16 mouse cellular contexts compared by ENCODE assay signal in genomic region chr8:8871938-8872337, GRCm38 (mm10).
"Had no signal": no experiment of that assay in that cellular context is flagged by ENCODE, and none has a peak within 500 bp of the region (broad histone marks: within the 10 kb centered on the region; RNA-seq: fewer than 3 reads in every experiment).

No protein-coding gene starts in this region.

- H3K9me3 ChIP-seq: neural tube, embryonic 12.5 days; stomach, embryonic 15.5 days had no signal

- H3K36me3 ChIP-seq: midbrain, embryonic 10.5 days; midbrain, embryonic 12.5 days; neural tube, embryonic 12.5 days; stomach, embryonic 15.5 days had no signal

- DNase-seq: lung, adult 18-20 months; lung, embryonic 14.5 days; lung, postnatal 10 days; lung, postnatal 4 days; midbrain, embryonic 14.5 days; right cerebral cortex, postnatal 14 days; thymus, adult 2 months; thymus, postnatal 25 days; thymus, postnatal 4 days had no signal

- H3K4me1 ChIP-seq: stomach, embryonic 15.5 days had no signal

- H3K9ac ChIP-seq: lung, embryonic 14.5 days; midbrain, embryonic 12.5 days; neural tube, embryonic 12.5 days; stomach, embryonic 15.5 days had no signal

- H3K27ac ChIP-seq: midbrain, embryonic 12.5 days; neural tube, embryonic 12.5 days; stomach, embryonic 15.5 days; stomach, postnatal 0 days had no signal

- H3K4me2 ChIP-seq: lung, embryonic 14.5 days; midbrain, embryonic 12.5 days; neural tube, embryonic 12.5 days; stomach, embryonic 15.5 days had no signal

- H3K27me3 ChIP-seq: stomach, embryonic 15.5 days had no signal

- ATAC-seq: midbrain, embryonic 16.5 days had no signal

- H3K4me3 ChIP-seq: midbrain, embryonic 10.5 days; midbrain, embryonic 12.5 days; myocyte; neural tube, embryonic 12.5 days; stomach, embryonic 15.5 days had no signal
